Mouse (Mus musculus) liver, embryonic 14.5 days (tissue): ENCODE data around the gene Mmp7.

Experiments
- CTCF ChIP-seq: IDR thresholded peaks from 2 replicates; pipeline ENCODE4 v1.5.1; 2016; ENCODE audit warnings: antibody characterized with exemption, low read depth, control low read depth
- EP300 ChIP-seq: IDR thresholded peaks from 2 replicates; pipeline ENCODE4 v1.6.1; 2016; ENCODE audit warnings: antibody characterized with exemption, low read depth

DNA sequence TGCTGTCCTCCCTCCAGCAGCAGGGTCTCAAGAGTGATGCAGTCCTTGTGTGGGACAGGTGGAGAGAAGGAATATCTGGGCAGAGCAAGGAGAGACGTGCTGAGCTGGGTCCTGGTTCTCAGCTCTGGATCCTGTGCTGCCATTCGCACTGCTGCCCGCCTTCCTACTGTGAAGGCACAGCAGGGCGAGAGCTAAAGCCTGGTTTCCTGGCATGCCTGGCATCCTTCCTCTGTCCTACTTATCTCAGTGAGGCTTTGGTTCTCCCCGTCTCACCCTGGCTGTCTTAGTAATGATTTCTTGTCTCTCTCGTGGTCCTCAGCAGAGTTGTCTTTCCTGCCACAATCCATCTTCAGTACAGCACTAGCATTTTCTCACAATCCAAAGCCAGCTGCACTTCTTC lies 2.1 kb upstream of the Mmp7 start:
- TF ChIP-seq CTCF (no peak), EP300 (no peak)
